Mouse (Mus musculus) liver, embryonic 13.5 days (tissue): ENCODE measurements around the gene Whrn. TPM values are rescaled to one million over a fixed set of nuclear protein-coding genes. Genes with fewer than 3 reads are reported as not detected.

Experiments used
- ATAC-seq: fragments of 200-750 bp; cut with Nextera tagmentation; 2 replicates; pipeline ENCODE4 v1.8.0; 2017; ENCODE audit warnings: low read depth, mild to moderate bottlenecking, moderate number of reproducible peaks, moderate library complexity
- DNase-seq: peaks from one replicate; pipeline ENCODE4 v3.0.0; 2022
- H3K27ac ChIP-seq: fragments of 300-500 bp; sonication (generic); 2 replicates; pipeline ENCODE4 v1.5.1; 2015; ENCODE audit warnings: moderate library complexity, mild to moderate bottlenecking, inconsistent platforms
- H3K27me3 ChIP-seq: fragments of 300-500 bp; sonication (generic); 2 replicates; pipeline ENCODE4 v1.6.1; 2015; ENCODE audit warnings: mild to moderate bottlenecking, inconsistent platforms
- H3K36me3 ChIP-seq: fragments of 300-500 bp; sonication (generic); 2 replicates; pipeline ENCODE4 v1.6.1; 2015; ENCODE audit warnings: mild to moderate bottlenecking, inconsistent platforms
- H3K4me1 ChIP-seq: fragments of 300-500 bp; sonication (generic); replicated peaks from 2 replicates; pipeline ENCODE4 v1.6.1; 2015; ENCODE audit warnings: inconsistent platforms
- H3K4me2 ChIP-seq: fragments of 300-500 bp; sonication (generic); 2 replicates; pipeline ENCODE4 v1.6.1; 2015; ENCODE audit warnings: inconsistent platforms, mild to moderate bottlenecking, moderate library complexity
- H3K4me3 ChIP-seq: fragments of 300-500 bp; sonication (generic); replicated peaks from 2 replicates; pipeline ENCODE4 v1.5.1; 2015; ENCODE audit warnings: mild to moderate bottlenecking, inconsistent platforms
- H3K9ac ChIP-seq: fragments of 300-500 bp; sonication (generic); 2 replicates; pipeline ENCODE4 v1.6.1; 2015; ENCODE audit warnings: mild to moderate bottlenecking, inconsistent platforms
- H3K9me3 ChIP-seq: fragments of 300-500 bp; sonication (generic); replicated peaks from 2 replicates; pipeline ENCODE4 v1.6.1; 2016; ENCODE audit warnings: inconsistent platforms
- WGBS: fragments of 180-500 bp; shearing (Covaris S2); methylation state at CpG from one replicate; pipeline ENCODE4 v1.1.7; 2015; ENCODE audit not compliant: insufficient replicate concordance; 5-methylcytosine and 5-hydroxymethylcytosine counted together
- polyA plus RNA-seq: library from polyadenylated mRNA; unstranded; fragments of >200 nt; fragmentation: Nextera tagmentation; extraction: Ambion mirVana; gene quantifications from 2 replicates; pipeline ENCODE4 v1.2.1, GENCODE M21; 2015

The Whrn gene
- polyA plus RNA-seq, 1 experiment from 2014 or later = 0.18 TPM

- Histone ChIP-seq H3K27ac (no peak overlapping the region), H3K9me3 (no peaks in the 10 kb centered on the region), H3K4me2 (no peak overlapping the region), H3K4me3 (no peak overlapping the region), H3K4me1 (no peaks in the 10 kb centered on the region), H3K36me3 (no peaks in the 10 kb centered on the region), H3K9ac (no peak overlapping the region), H3K27me3 (no peaks in the 10 kb centered on the region)
- no peak for DNase-seq
- ATAC-seq = no peak
- 26% methylated on average over 2 of the region's 2 CpGs for WGBS
Observed at GRCm38 (mm10) chr4:63474439-63474838, 21.4 kb downstream of the Whrn start.

GRCm38 (mm10) chr4:63467338-63467737 lies 28.5 kb downstream of the Whrn start:
- H3K4me3 ChIP-seq = no peak overlapping the region

GRCm38 (mm10) chr4:63466192-63466591 lies 29.6 kb downstream of the Whrn start:
- H3K4me3 ChIP-seq = no peak overlapping the region
- no peak overlapping the region for H3K9ac ChIP-seq
- H3K4me2 ChIP-seq = no peak overlapping the region
- ATAC-seq (no peak), DNase-seq (no peak)
- H3K4me1 ChIP-seq = no peaks in the 10 kb centered on the region
- H3K27me3 ChIP-seq = no peaks in the 10 kb centered on the region
- WGBS = 71% methylated on average over 6 of the region's 6 CpGs
- H3K36me3 ChIP-seq = no peaks in the 10 kb centered on the region
- H3K27ac ChIP-seq = no peak overlapping the region
- H3K9me3 ChIP-seq = no peaks in the 10 kb centered on the region

More at GRCm38 (mm10) chr4:63467338-63467737, 28.5 kb downstream of the Whrn start:
- H3K27ac ChIP-seq = no peak overlapping the region
- WGBS = 57% methylated on average over 9 of the region's 10 CpGs
- no peaks in the 10 kb centered on the region for H3K27me3 ChIP-seq
- no peaks in the 10 kb centered on the region for H3K9me3 ChIP-seq
- no peaks in the 10 kb centered on the region for H3K36me3 ChIP-seq
- H3K9ac ChIP-seq = no peak overlapping the region
- no peak for ATAC-seq
- no peaks in the 10 kb centered on the region for H3K4me1 ChIP-seq
- no peak for DNase-seq
- no peak overlapping the region for H3K4me2 ChIP-seq

GRCm38 (mm10) chr4:63460876-63461525 lies 34.8 kb downstream of the Whrn start:
- Histone ChIP-seq H3K36me3 (no peaks in the 10 kb centered on the region), H3K4me1 (no peaks in the 10 kb centered on the region), H3K4me2 (no peak overlapping the region), H3K9ac (no peak overlapping the region), H3K9me3 (no peaks in the 10 kb centered on the region), H3K4me3 (no peak overlapping the region), H3K27ac (no peak overlapping the region), H3K27me3 (no peaks in the 10 kb centered on the region)
- no peak for ATAC-seq
- 71% methylated on average over 7 of the region's 7 CpGs for WGBS
- no peak for DNase-seq

- Histone ChIP-seq H3K4me2 (no peak overlapping the region), H3K9me3 (no peaks in the 10 kb centered on the region), H3K4me3 (no peak overlapping the region), H3K27me3 (no peaks in the 10 kb centered on the region), H3K36me3 (no peaks in the 10 kb centered on the region), H3K4me1 (no peaks in the 10 kb centered on the region), H3K27ac (no peak overlapping the region), H3K9ac (no peak overlapping the region)
- DNase-seq (no peak), ATAC-seq (no peak)
- WGBS = 58% methylated on average over 16 of the region's 16 CpGs
Observed at GRCm38 (mm10) chr4:63459141-63459789, 36.5 kb downstream of the Whrn start.

- no peaks in the 10 kb centered on the region for H3K27me3 ChIP-seq
- H3K4me1 ChIP-seq = no peaks in the 10 kb centered on the region
- ATAC-seq = no peak
- no peak for DNase-seq
- no peaks in the 10 kb centered on the region for H3K9me3 ChIP-seq
- no peaks in the 10 kb centered on the region for H3K36me3 ChIP-seq
- no peak overlapping the region for H3K4me3 ChIP-seq
- H3K4me2 ChIP-seq = no peak overlapping the region
- WGBS = 58% methylated on average over 5 of the region's 5 CpGs
- H3K27ac ChIP-seq = no peak overlapping the region
- no peak overlapping the region for H3K9ac ChIP-seq
Observed at GRCm38 (mm10) chr4:63456547-63456946, 39.2 kb downstream of the Whrn start.

- Histone ChIP-seq H3K27me3 (no peaks in the 10 kb centered on the region), H3K4me1 (no peaks in the 10 kb centered on the region), H3K9me3 (no peaks in the 10 kb centered on the region), H3K27ac (no peak overlapping the region), H3K36me3 (no peaks in the 10 kb centered on the region), H3K4me2 (no peak overlapping the region), H3K9ac (no peak overlapping the region), H3K4me3 (no peak overlapping the region)
- no peak for ATAC-seq
- no peak for DNase-seq
- WGBS = 65% methylated on average over 6 of the region's 6 CpGs
Observed at GRCm38 (mm10) chr4:63453939-63454513, 41.8 kb downstream of the Whrn start.

GRCm38 (mm10) chr4:63452555-63452954 lies 43.2 kb downstream of the Whrn start:
- Histone ChIP-seq H3K27me3 (no peaks in the 10 kb centered on the region), H3K27ac (no peak overlapping the region), H3K4me2 (no peak overlapping the region), H3K9me3 (no peaks in the 10 kb centered on the region), H3K4me3 (no peak overlapping the region), H3K9ac (no peak overlapping the region), H3K4me1 (no peaks in the 10 kb centered on the region), H3K36me3 (no peaks in the 10 kb centered on the region)
- WGBS = 53% methylated on average over 3 of the region's 3 CpGs
- ATAC-seq (no peak), DNase-seq (no peak)

GRCm38 (mm10) chr4:63450551-63450950 lies 45.2 kb downstream of the Whrn start:
- no peaks in the 10 kb centered on the region for H3K4me1 ChIP-seq
- no peak overlapping the region for H3K9ac ChIP-seq
- DNase-seq = no peak
- H3K9me3 ChIP-seq = no peaks in the 10 kb centered on the region
- H3K36me3 ChIP-seq = no peaks in the 10 kb centered on the region
- WGBS = 70% methylated on average over 5 of the region's 5 CpGs
- no peak overlapping the region for H3K27ac ChIP-seq
- no peak overlapping the region for H3K4me2 ChIP-seq
- no peak overlapping the region for H3K4me3 ChIP-seq
- ATAC-seq = no peak
- no peaks in the 10 kb centered on the region for H3K27me3 ChIP-seq

- Histone ChIP-seq H3K4me1 (no peaks in the 10 kb centered on the region), H3K36me3 (no peaks in the 10 kb centered on the region), H3K4me3 (no peak overlapping the region), H3K4me2 (no peak overlapping the region), H3K27ac (no peak overlapping the region), H3K27me3 (no peaks in the 10 kb centered on the region), H3K9ac (no peak overlapping the region), H3K9me3 (no peaks in the 10 kb centered on the region)
- DNase-seq (no peak), ATAC-seq (no peak)
- WGBS = 73% methylated on average over 10 of the region's 10 CpGs
Observed at GRCm38 (mm10) chr4:63444362-63445066, 51.3 kb downstream of the Whrn start.

- ATAC-seq (no peak), DNase-seq (no peak)
- Histone ChIP-seq H3K36me3 (no peaks in the 10 kb centered on the region), H3K27me3 (no peaks in the 10 kb centered on the region), H3K4me3 (no peak overlapping the region), H3K9me3 (no peaks in the 10 kb centered on the region), H3K4me1 (no peaks in the 10 kb centered on the region), H3K9ac (no peak overlapping the region), H3K27ac (no peak overlapping the region), H3K4me2 (no peak overlapping the region)
- WGBS = 59% methylated on average over 2 of the region's 2 CpGs
Observed at GRCm38 (mm10) chr4:63443101-63443500, 52.7 kb downstream of the Whrn start.
